Mouse (Mus musculus): ENCODE measurements at regions not wholly inside any gene's neighbourhood (a gene's known extent, or its start where the extent isn't known, plus 50 kb on each side); places are given as distances from the start of the nearest gene placed in this dataset.
"Not testable (repeated sequence)": the region's sequence is repeated elsewhere in the genome, so short reads cannot be mapped to it uniquely, and the experiment has no call there.

DNA sequence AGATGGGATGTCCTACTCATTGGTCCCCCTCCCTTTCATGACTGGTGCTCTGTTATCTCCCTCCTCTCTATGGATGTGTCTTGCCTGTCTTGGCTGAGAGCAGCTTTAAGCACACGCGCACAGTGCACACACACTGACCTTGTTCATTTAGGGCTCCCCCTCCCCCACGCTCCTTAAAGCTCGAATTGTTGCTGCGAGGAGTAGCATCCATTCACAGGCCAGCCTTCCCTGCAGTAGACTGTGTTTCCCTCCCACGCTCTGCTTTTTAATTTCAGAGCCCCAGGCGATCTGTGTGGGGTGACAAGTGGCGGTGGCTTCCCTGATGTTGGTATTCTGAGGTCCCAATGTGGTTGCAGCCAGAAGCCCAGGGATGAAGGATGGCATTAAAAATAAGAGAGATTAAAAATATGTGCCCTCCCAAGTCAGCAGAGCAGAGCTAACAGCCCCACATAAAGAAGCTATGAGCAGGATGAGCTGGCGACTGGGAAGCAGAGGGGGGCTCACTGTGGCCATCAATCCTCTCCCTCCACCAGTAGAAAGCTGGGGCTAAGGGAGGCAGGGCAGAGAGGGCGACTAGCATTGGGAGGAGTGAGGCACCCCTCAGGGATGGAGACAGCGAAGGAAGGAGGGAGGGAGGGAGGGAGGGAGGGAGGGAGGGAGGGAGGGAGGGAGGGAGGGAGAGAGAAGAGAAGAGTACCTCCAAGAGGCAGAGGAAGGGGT lies 174.2 kb upstream of the Myt1l start:
- no peak for TF ChIP-seq SRF (IDR thresholded peaks at IDR 0.05; ENCODE audit: control insufficient read depth, insufficient read length, low read depth)
- no peak for TF ChIP-seq TCF3 (IDR thresholded peaks at IDR 0.05; ENCODE audit: insufficient read length, low read depth)
- no peak for TF ChIP-seq MYOD1 (IDR thresholded peaks at IDR 0.05; ENCODE audit: control insufficient read depth in 1 of 3, insufficient read length in 2 of 3, low read depth in 2 of 3)
- no peak for TF ChIP-seq POLR2AphosphoS2 (IDR thresholded peaks at IDR 0.05; ENCODE audit: insufficient read length, low read depth)
- no peak for TF ChIP-seq POLR2A (IDR thresholded peaks at IDR 0.05; ENCODE audit: insufficient read length, low read depth)
- no peak for TF ChIP-seq CEBPB (IDR thresholded peaks at IDR 0.05; ENCODE audit: insufficient read depth, poor library complexity, severe bottlenecking)
- no peak for TF ChIP-seq REST (IDR thresholded peaks at IDR 0.05; ENCODE audit: insufficient read depth, insufficient read length)
- no peak for TF ChIP-seq MYOG (IDR thresholded peaks at IDR 0.05; ENCODE audit: control insufficient read depth in 1 of 3, insufficient read depth in 1 of 3, insufficient read length in 2 of 3, low read depth in 2 of 3)
- TF ChIP-seq USF1 (IDR thresholded peaks at IDR 0.05; ENCODE audit: low read depth): no peak
- no peak for TF ChIP-seq MAX (IDR thresholded peaks at IDR 0.05; ENCODE audit: low read depth)
- TF ChIP-seq E2F4 (IDR thresholded peaks at IDR 0.05; ENCODE audit: insufficient read depth): no peak
- no peak for TF ChIP-seq TCF12 (IDR thresholded peaks at IDR 0.05; ENCODE audit: insufficient read depth, poor library complexity, severe bottlenecking)
- H3K4me3 ChIP-seq: no peak overlapping the region
- no peak overlapping the region for H3K4me2 ChIP-seq (ENCODE audit: low read depth)
- H3K27me3 ChIP-seq (ENCODE audit: control insufficient read depth, insufficient read depth, insufficient read length): no peaks in the 10 kb centered on the region
- no peak overlapping the region for H3ac ChIP-seq (ENCODE audit: control insufficient read depth, insufficient read length)
- H3K36me3 ChIP-seq (ENCODE audit: control insufficient read depth, insufficient read depth): no peaks in the 10 kb centered on the region
- no peaks in the 10 kb centered on the region for H3K79me2 ChIP-seq (ENCODE audit: control insufficient read depth, insufficient read depth)

- TF ChIP-seq TCF12 (IDR thresholded peaks at IDR 0.05; ENCODE audit: insufficient read depth, poor library complexity, severe bottlenecking) (no peak), MYOG (IDR thresholded peaks at IDR 0.05; ENCODE audit: control insufficient read depth in 1 of 3, insufficient read depth in 1 of 3, insufficient read length in 2 of 3, low read depth in 2 of 3) (no peak), TCF3 (IDR thresholded peaks at IDR 0.05; ENCODE audit: insufficient read length, low read depth) (no peak), E2F4 (IDR thresholded peaks at IDR 0.05; ENCODE audit: insufficient read depth) (no peak), MAX (IDR thresholded peaks at IDR 0.05; ENCODE audit: low read depth) (no peak), SRF (IDR thresholded peaks at IDR 0.05; ENCODE audit: control insufficient read depth, insufficient read length, low read depth) (no peak), USF1 (IDR thresholded peaks at IDR 0.05; ENCODE audit: low read depth) (no peak), POLR2A (IDR thresholded peaks at IDR 0.05; ENCODE audit: insufficient read length, low read depth) (no peak), REST (IDR thresholded peaks at IDR 0.05; ENCODE audit: insufficient read depth, insufficient read length) (no peak), POLR2AphosphoS2 (IDR thresholded peaks at IDR 0.05; ENCODE audit: insufficient read length, low read depth) (no peak), CEBPB (IDR thresholded peaks at IDR 0.05; ENCODE audit: insufficient read depth, poor library complexity, severe bottlenecking) (no peak), MYOD1 (IDR thresholded peaks at IDR 0.05; ENCODE audit: control insufficient read depth in 1 of 3, insufficient read length in 2 of 3, low read depth in 2 of 3) (no peak)
- Histone ChIP-seq H3K36me3 (ENCODE audit: control insufficient read depth, insufficient read depth) (no peaks in the 10 kb centered on the region), H3K4me2 (ENCODE audit: low read depth) (no peak overlapping the region), H3ac (ENCODE audit: control insufficient read depth, insufficient read length) (no peak overlapping the region), H3K27me3 (ENCODE audit: control insufficient read depth, insufficient read depth, insufficient read length) (no peaks in the 10 kb centered on the region), H3K79me2 (ENCODE audit: control insufficient read depth, insufficient read depth) (no peaks in the 10 kb centered on the region), H3K4me3 (no peak overlapping the region)
Observed at GRCm38 (mm10) chr12:29354816-29355215, 173.4 kb upstream of the Myt1l start.

DNA sequence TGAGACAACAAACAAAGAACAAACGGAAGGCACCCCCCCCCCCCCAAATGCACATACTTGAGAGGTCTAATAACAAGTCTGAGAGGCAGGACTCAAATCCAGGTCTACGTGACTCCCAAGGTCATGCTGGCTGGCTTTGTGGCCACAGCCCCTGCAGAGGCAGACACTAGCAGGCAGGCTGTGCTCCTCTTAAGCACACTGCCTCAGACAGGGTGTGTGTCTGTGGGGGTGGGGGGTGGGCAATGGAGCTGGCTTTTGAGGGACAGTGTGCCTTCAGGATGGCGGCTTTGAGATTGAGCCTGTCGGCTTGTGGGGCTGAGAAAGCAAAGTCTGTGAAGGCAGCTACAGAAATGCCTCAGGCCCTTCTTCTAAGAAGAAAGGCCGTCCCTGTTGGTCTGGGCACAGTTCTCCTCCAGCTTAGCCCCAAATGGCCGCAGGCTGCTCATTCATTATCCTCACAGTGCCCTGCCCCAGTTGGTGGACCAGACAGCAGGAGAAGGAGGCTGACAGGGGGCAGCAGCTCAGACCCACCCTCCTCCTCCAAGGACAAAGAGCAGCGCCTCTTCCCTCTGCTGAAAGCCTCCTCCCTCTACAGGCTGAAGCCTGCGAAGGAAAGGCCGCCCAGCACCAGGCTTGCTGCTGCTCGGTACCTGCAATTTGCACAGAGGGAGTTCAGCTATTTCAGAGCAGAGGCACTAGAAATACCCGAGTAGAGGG lies 171.3 kb upstream of the Myt1l start:
- no peak overlapping the region for H3ac ChIP-seq (ENCODE audit: control insufficient read depth, insufficient read length)
- no peak for TF ChIP-seq MYOG (IDR thresholded peaks at IDR 0.05; ENCODE audit: control insufficient read depth in 1 of 3, insufficient read depth in 1 of 3, insufficient read length in 2 of 3, low read depth in 2 of 3)
- no peak for TF ChIP-seq MAX (IDR thresholded peaks at IDR 0.05; ENCODE audit: low read depth)
- no peak for TF ChIP-seq REST (IDR thresholded peaks at IDR 0.05; ENCODE audit: insufficient read depth, insufficient read length)
- TF ChIP-seq USF1 (IDR thresholded peaks at IDR 0.05; ENCODE audit: low read depth): no peak
- TF ChIP-seq E2F4 (IDR thresholded peaks at IDR 0.05; ENCODE audit: insufficient read depth): no peak
- TF ChIP-seq POLR2AphosphoS2 (IDR thresholded peaks at IDR 0.05; ENCODE audit: insufficient read length, low read depth): no peak
- TF ChIP-seq SRF (IDR thresholded peaks at IDR 0.05; ENCODE audit: control insufficient read depth, insufficient read length, low read depth): no peak
- TF ChIP-seq POLR2A (IDR thresholded peaks at IDR 0.05; ENCODE audit: insufficient read length, low read depth): no peak
- TF ChIP-seq MYOD1 (IDR thresholded peaks at IDR 0.05; ENCODE audit: control insufficient read depth in 1 of 3, insufficient read length in 2 of 3, low read depth in 2 of 3): no peak

DNA sequence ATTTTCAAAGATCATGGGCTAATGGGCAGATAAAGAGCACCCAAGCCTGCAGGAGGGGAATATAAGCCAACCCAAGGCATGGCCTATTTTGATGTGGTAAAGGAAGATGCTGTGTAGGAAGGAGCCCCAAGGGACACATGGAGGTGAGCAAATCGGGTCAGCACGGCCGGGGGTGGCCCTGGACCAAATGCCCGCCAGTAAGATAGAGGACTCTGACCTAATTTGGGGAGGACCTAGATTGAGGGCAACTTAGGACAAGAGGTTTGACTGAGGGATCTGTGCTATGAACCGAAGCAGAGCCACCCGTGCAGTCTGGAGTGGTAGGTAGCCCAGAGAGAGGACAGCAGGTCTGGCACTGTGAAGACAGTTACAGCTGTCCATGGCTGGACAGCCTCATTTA lies 166.9 kb upstream of the Myt1l start:
- Histone ChIP-seq H3ac (ENCODE audit: control insufficient read depth, insufficient read length) (no peak overlapping the region), H3K27me3 (ENCODE audit: control insufficient read depth, insufficient read depth, insufficient read length) (no peaks in the 10 kb centered on the region), H3K79me2 (ENCODE audit: control insufficient read depth, insufficient read depth) (no peaks in the 10 kb centered on the region), H3K36me3 (ENCODE audit: control insufficient read depth, insufficient read depth) (no peaks in the 10 kb centered on the region), H3K4me3 (no peak overlapping the region), H3K4me2 (ENCODE audit: low read depth) (no peak overlapping the region)
- TF ChIP-seq REST (IDR thresholded peaks at IDR 0.05; ENCODE audit: insufficient read depth, insufficient read length): no peak
- no peak for TF ChIP-seq POLR2AphosphoS2 (IDR thresholded peaks at IDR 0.05; ENCODE audit: insufficient read length, low read depth)
- TF ChIP-seq MAX (IDR thresholded peaks at IDR 0.05; ENCODE audit: low read depth): no peak

More for the DNA sequence above, 171.3 kb upstream of the Myt1l start:
- Histone ChIP-seq H3K4me2 (ENCODE audit: low read depth) (no peak overlapping the region), H3K4me3 (no peak overlapping the region), H3K36me3 (ENCODE audit: control insufficient read depth, insufficient read depth) (no peaks in the 10 kb centered on the region), H3K27me3 (ENCODE audit: control insufficient read depth, insufficient read depth, insufficient read length) (no peaks in the 10 kb centered on the region), H3K79me2 (ENCODE audit: control insufficient read depth, insufficient read depth) (no peaks in the 10 kb centered on the region)

- H3K4me3 ChIP-seq; H3K27me3 ChIP-seq (ENCODE audit: control insufficient read depth, insufficient read depth, insufficient read length); H3K79me2 ChIP-seq (ENCODE audit: control insufficient read depth, insufficient read depth); H3ac ChIP-seq (ENCODE audit: control insufficient read depth, insufficient read length); H3K4me2 ChIP-seq (ENCODE audit: low read depth); H3K36me3 ChIP-seq (ENCODE audit: control insufficient read depth, insufficient read depth): not testable (repeated sequence)
Observed at GRCm38 (mm10) chr12:29367741-29368106, 160.5 kb upstream of the Myt1l start.
